Mouse (Mus musculus) intestine, embryonic 16.5 days (tissue): ENCODE measurements around the gene Gm4201. TPM values are rescaled to one million over a fixed set of nuclear protein-coding genes. Genes with fewer than 3 reads are reported as not detected.
"Not testable (repeated sequence)": the region's sequence is repeated elsewhere in the genome, so short reads cannot be mapped to it uniquely, and the experiment has no call there.

Experiments used
- ATAC-seq: fragments of 200-750 bp; cut with Nextera tagmentation; 2 replicates; pipeline ENCODE4 v1.8.0; 2017; ENCODE audit warnings: moderate TSS enrichment, moderate library complexity
- H3K27ac ChIP-seq: fragments of 300-500 bp; sonication (generic); 2 replicates; pipeline ENCODE4 v1.5.1; 2014; ENCODE audit warnings: mild to moderate bottlenecking, low read length
- H3K27me3 ChIP-seq: fragments of 300-500 bp; sonication (generic); replicated peaks from 2 replicates; pipeline ENCODE4 v1.6.1; 2014; ENCODE audit warnings: low read length, control low read depth, mixed read lengths; ENCODE audit not compliant: control insufficient read depth, insufficient read depth
- H3K36me3 ChIP-seq: fragments of 300-500 bp; sonication (generic); 2 replicates; pipeline ENCODE4 v1.6.1; 2014; ENCODE audit warnings: low read length, control low read depth; ENCODE audit not compliant: control insufficient read depth, insufficient read depth
- H3K4me1 ChIP-seq: fragments of 300-500 bp; sonication (generic); 2 replicates; pipeline ENCODE4 v1.6.1; 2014; ENCODE audit warnings: low read length, control low read depth, mixed read lengths; ENCODE audit not compliant: control insufficient read depth, insufficient read depth
- H3K4me2 ChIP-seq: fragments of 300-500 bp; sonication (generic); 2 replicates; pipeline ENCODE4 v1.6.1; 2014; ENCODE audit warnings: low read depth, low read length, control low read depth
- H3K4me3 ChIP-seq: fragments of 300-500 bp; sonication (generic); 2 replicates; pipeline ENCODE4 v1.5.1; 2014; ENCODE audit warnings: mild to moderate bottlenecking, low read length
- H3K9ac ChIP-seq: fragments of 300-500 bp; sonication (generic); 2 replicates; pipeline ENCODE4 v1.6.1; 2014; ENCODE audit warnings: low read depth, low read length
- H3K9me3 ChIP-seq: fragments of 300-500 bp; sonication (generic); 2 replicates; pipeline ENCODE4 v1.6.1; 2016; ENCODE audit warnings: low read length, control low read depth; ENCODE audit not compliant: control insufficient read depth
- WGBS: fragments of 180-500 bp; shearing (Covaris S2); extraction: QIAGEN DNeasy Blood & Tissue Kit; methylation state at CpG from one replicate; pipeline ENCODE4 v1.1.7; 2014; 5-methylcytosine and 5-hydroxymethylcytosine counted together
- polyA plus RNA-seq: library from polyadenylated mRNA; unstranded; fragments of >200 nt; fragmentation: Nextera tagmentation; extraction: Ambion mirVana; gene quantifications from 2 replicates; pipeline ENCODE4 v1.2.1, GENCODE M21; 2015

The Gm4201 gene
- polyA plus RNA-seq: not detected in 2 replicates

DNA sequence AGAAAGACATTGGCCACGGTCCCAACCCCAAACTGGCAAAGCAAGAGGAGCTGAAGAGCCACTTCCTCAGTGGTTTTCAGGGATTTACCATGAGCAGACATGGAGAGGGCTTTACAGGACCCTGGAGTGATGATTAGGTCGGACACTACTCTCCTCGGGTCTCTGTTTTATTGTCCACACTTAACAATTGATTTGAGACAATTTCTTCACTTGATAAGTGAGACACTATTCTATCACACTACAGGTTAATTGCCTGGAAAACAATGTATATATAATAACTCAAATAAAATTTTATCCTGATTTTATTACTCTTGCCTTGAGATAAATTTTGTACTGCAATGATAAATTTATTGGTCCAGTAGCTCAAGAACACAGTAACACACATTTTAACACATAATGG is at the start of gene Gm4201:
Gene Gm4201 (minus strand): TSS at position 101 of the 400 bp plus-strand sequence.
- not testable (repeated sequence) for ATAC-seq, H3K36me3 ChIP-seq, H3K4me1 ChIP-seq, H3K9ac ChIP-seq, H3K27ac ChIP-seq, H3K4me2 ChIP-seq, H3K27me3 ChIP-seq, H3K9me3 ChIP-seq, H3K4me3 ChIP-seq
- WGBS: no CpG with 5 or more reads among the region's 3 CpGs

DNA sequence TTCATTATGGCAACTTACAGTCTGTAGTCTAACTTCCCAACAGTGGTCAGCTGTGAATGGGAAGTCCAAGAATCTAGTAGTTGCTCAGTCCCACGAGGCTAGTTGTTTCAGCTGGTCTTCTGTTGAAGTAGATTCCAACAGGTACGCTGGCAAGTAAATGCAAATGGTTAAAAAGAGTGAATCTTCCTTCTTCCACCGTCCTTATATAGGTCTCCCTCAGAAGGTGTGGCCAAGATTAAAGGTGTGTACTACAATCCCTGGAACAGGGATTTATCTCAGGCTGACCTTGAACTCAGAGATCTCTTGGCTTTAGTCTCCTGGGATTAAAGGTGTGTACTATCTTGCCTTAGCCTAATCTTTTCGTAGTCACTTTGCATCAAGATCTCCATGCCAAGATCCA is 22.9 kb upstream of the Gm4201 start, which contains the start of gene Gm4565:
Gene Gm4565 (minus strand): TSS at position 101 of the 400 bp plus-strand sequence.
- not testable (repeated sequence) for H3K4me3 ChIP-seq, ATAC-seq, H3K4me2 ChIP-seq, H3K27me3 ChIP-seq, H3K9me3 ChIP-seq, H3K36me3 ChIP-seq, H3K4me1 ChIP-seq, H3K9ac ChIP-seq, H3K27ac ChIP-seq
- 86% methylated on average over 2 of the region's 4 CpGs for WGBS

DNA sequence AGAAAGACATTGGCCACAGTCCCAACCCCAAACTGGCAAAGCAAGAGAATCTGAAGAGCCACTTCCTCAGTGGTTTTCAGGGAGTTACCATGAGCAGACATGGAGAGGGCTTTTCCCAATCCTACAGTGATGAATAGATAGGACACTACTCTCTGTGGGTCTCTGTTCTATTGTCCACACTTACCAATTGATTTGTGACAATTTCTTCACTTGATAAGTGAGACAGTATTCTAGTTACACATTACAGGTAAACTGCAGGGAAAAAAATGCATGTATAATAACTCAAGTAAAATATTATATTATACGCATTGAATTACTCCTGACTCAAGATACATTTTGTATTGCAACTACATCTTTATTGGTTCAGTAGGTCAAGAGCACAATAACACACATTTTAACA is 30.4 kb downstream of the Gm4201 start, which contains the start of gene Gm8677:
Gene Gm8677 (minus strand): TSS at position 101 of the 400 bp plus-strand sequence.
- not testable (repeated sequence) for H3K9ac ChIP-seq, ATAC-seq, H3K4me1 ChIP-seq, H3K9me3 ChIP-seq, H3K4me3 ChIP-seq, H3K36me3 ChIP-seq, H3K27ac ChIP-seq, H3K27me3 ChIP-seq, H3K4me2 ChIP-seq
- no CpG with 5 or more reads among the region's 1 CpGs for WGBS

DNA sequence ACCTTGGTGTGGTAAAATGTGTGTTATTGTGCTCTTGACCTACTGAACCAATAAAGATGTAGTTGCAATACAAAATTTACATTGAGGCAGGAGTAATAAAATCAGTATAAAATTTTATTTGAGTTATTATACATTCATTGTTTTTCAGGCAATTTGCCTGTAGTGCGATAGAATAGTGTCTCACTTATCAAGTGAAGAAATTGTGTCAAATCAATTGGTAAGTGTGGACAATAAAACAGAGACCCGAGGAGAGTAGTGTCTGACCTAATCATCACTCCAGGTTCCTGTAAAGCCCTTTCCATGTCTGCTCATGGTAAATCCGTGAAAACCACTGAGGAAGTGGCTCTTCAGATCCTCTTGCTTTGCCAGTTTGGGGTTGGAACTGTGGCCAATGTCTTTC is 42.5 kb downstream of the Gm4201 start, which contains the start of gene Vmn1r152:
Gene Vmn1r152 (plus strand): TSS at position 301 of the 400 bp plus-strand sequence.
- no CpG with 5 or more reads among the region's 3 CpGs for WGBS
- H3K4me2 ChIP-seq, H3K9me3 ChIP-seq, H3K4me3 ChIP-seq, H3K27ac ChIP-seq, ATAC-seq, H3K27me3 ChIP-seq, H3K4me1 ChIP-seq, H3K9ac ChIP-seq, H3K36me3 ChIP-seq: not testable (repeated sequence)

Other genes starting within 250 kb of the Gm4201 start
- not detected in 2 replicates for gene Gm4187, start 235.6 kb downstream of the Gm4201 start, polyA plus RNA-seq
- not detected in 2 replicates for gene Gm8660, start 194.3 kb downstream of the Gm4201 start, polyA plus RNA-seq
- not detected in 2 replicates for gene Vmn1r148, start 151.8 kb downstream of the Gm4201 start, polyA plus RNA-seq
- not detected in 2 replicates for gene Vmn1r149, start 127.1 kb downstream of the Gm4201 start, polyA plus RNA-seq
- gene Gm10665, start 101.3 kb downstream of the Gm4201 start, polyA plus RNA-seq: not detected in 2 replicates
- gene Vmn1r151, start 65.7 kb downstream of the Gm4201 start, polyA plus RNA-seq: not detected in 2 replicates
- not detected in 2 replicates for gene Vmn1r152, start 42.4 kb downstream of the Gm4201 start, polyA plus RNA-seq
- not detected in 2 replicates for gene Gm8677, start 30.5 kb downstream of the Gm4201 start, polyA plus RNA-seq
- not detected in 2 replicates for gene Gm4565, start 22.8 kb upstream of the Gm4201 start, polyA plus RNA-seq
- gene Vmn1r155, start 92.7 kb upstream of the Gm4201 start, polyA plus RNA-seq: not detected in 2 replicates
- gene Gm8693, start 127.0 kb upstream of the Gm4201 start, polyA plus RNA-seq: not detected in 2 replicates
- not detected in 2 replicates for gene Gm4567, start 154.4 kb upstream of the Gm4201 start, polyA plus RNA-seq
- not detected in 2 replicates for gene Vmn1r157, start 196.4 kb upstream of the Gm4201 start, polyA plus RNA-seq
- not detected in 2 replicates for gene Vmn1r158, start 225.4 kb upstream of the Gm4201 start, polyA plus RNA-seq